Mouse (Mus musculus): Measurements from ENCODE around the gene Unc13d. TPM values are rescaled to one million over a fixed set of nuclear protein-coding genes. Genes with fewer than 3 reads are reported as not detected.
"Not testable (repeated sequence)": the region's sequence is repeated elsewhere in the genome, so short reads cannot be mapped to it uniquely, and the experiment has no call there.

Gene Unc13d
- polyA plus RNA-seq (2014; fragmentation: Nextera tagmentation; extraction: Ambion mirVana): 1.1 and 1.3 TPM in 2 replicates

- DNase-seq (ENCODE audit: low spot score) (no peak), ATAC-seq (ENCODE audit: low FRiP score) (peak; percentile 49; the same call in 1 of the 2 replicates)
- Histone ChIP-seq H3K9me3 (ENCODE audit: control insufficient read depth, low read length) (no peaks in the 10 kb centered on the region), H3K36me3 (ENCODE audit: control insufficient read depth, insufficient read depth, low read length) (0 out of 2 replicates have a peak, but pooled peaks cover 8% of the 10 kb centered on the region), H3K4me3 (ENCODE audit: low read depth, low read length) (peak within 1 kb of the TSS; percentile 30), H3K9ac (ENCODE audit: low read depth, low read length) (peak within 1 kb of the TSS; percentile 57), H3K4me2 (replicated peaks; ENCODE audit: low read depth, low read length) (peak within 1 kb of the TSS; percentile 51), H3K27ac (ENCODE audit: low read depth, low read length) (peak within 1 kb of the TSS; percentile 60), H3K27me3 (ENCODE audit: control insufficient read depth, insufficient read depth, low read length) (no peaks in the 10 kb centered on the region), H3K4me1 (replicated peaks; ENCODE audit: control insufficient read depth, insufficient read depth, low read length) (peaks cover 12% of the 10 kb centered on the region)
- WGBS: 71% methylated on average over 22 of the region's 22 CpGs
Observed at GRCm38 (mm10) chr11:116077446-116078204, at the start of gene Unc13d. Gene Unc13d (minus strand): TSS chr11:116077961.

GRCm38 (mm10) chr11:116126261-116126660, 48.5 kb upstream of the Unc13d start:
- 94% methylated on average over 15 of the region's 15 CpGs for WGBS
- Histone ChIP-seq H3K9me3 (ENCODE audit: control insufficient read depth, low read length) (no peaks in the 10 kb centered on the region), H3K36me3 (ENCODE audit: control insufficient read depth, insufficient read depth, low read length) (no peaks in the 10 kb centered on the region), H3K4me1 (replicated peaks; ENCODE audit: control insufficient read depth, insufficient read depth, low read length) (peaks cover 4% of the 10 kb centered on the region; the same call in 1 of the 2 replicates), H3K27me3 (ENCODE audit: control insufficient read depth, insufficient read depth, low read length) (no peaks in the 10 kb centered on the region), H3K4me2 (replicated peaks; ENCODE audit: low read depth, low read length) (no peak overlapping the region), H3K9ac (ENCODE audit: low read depth, low read length) (no peak overlapping the region), H3K4me3 (ENCODE audit: low read depth, low read length) (no peak overlapping the region), H3K27ac (ENCODE audit: low read depth, low read length) (no peak overlapping the region)
- DNase-seq (ENCODE audit: low spot score): no peak
- no peak for ATAC-seq (ENCODE audit: low FRiP score)

- not testable (repeated sequence) for H3K4me3 ChIP-seq (ENCODE audit: low read depth, low read length); DNase-seq (ENCODE audit: low spot score); H3K9ac ChIP-seq (ENCODE audit: low read depth, low read length); H3K36me3 ChIP-seq (ENCODE audit: control insufficient read depth, insufficient read depth, low read length); H3K9me3 ChIP-seq (ENCODE audit: control insufficient read depth, low read length); H3K27me3 ChIP-seq (ENCODE audit: control insufficient read depth, insufficient read depth, low read length); H3K27ac ChIP-seq (ENCODE audit: low read depth, low read length); ATAC-seq (ENCODE audit: low FRiP score); H3K4me1 ChIP-seq (replicated peaks; ENCODE audit: control insufficient read depth, insufficient read depth, low read length); H3K4me2 ChIP-seq (replicated peaks; ENCODE audit: low read depth, low read length)
- WGBS: 91% methylated on average over 8 of the region's 8 CpGs
Observed at GRCm38 (mm10) chr11:116121731-116122245, 44.0 kb upstream of the Unc13d start.

- Histone ChIP-seq H3K4me2 (replicated peaks; ENCODE audit: low read depth, low read length) (no peak overlapping the region), H3K36me3 (ENCODE audit: control insufficient read depth, insufficient read depth, low read length) (no peaks in the 10 kb centered on the region), H3K4me1 (replicated peaks; ENCODE audit: control insufficient read depth, insufficient read depth, low read length) (no peaks in the 10 kb centered on the region), H3K27me3 (ENCODE audit: control insufficient read depth, insufficient read depth, low read length) (no peaks in the 10 kb centered on the region), H3K4me3 (ENCODE audit: low read depth, low read length) (no peak overlapping the region), H3K9me3 (ENCODE audit: control insufficient read depth, low read length) (no peaks in the 10 kb centered on the region), H3K27ac (ENCODE audit: low read depth, low read length) (no peak overlapping the region), H3K9ac (ENCODE audit: low read depth, low read length) (no peak overlapping the region)
- DNase-seq (ENCODE audit: low spot score) (no peak), ATAC-seq (ENCODE audit: low FRiP score) (no peak)
Observed at GRCm38 (mm10) chr11:116117819-116118218, 40.1 kb upstream of the Unc13d start.

DNA sequence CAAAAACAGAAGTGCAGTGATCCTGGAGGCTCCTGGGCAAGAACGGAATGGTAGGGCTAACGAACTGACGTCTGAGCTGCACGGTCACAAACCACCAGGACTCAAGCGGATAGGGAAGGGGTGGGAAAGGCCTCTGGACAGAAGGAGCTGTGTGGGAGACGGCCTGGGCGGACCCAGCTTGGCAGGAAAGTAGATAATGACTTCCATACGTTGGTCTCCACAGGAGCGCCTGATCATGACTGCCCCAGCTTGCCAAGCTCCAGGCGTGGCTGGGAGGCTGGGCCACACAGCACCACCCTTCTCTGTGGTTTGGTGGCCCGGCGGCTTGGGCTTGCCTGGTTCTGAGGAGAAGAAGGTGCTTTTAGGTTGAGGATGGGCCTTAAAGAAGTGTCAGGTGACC, 39.5 kb upstream of the Unc13d start:
- no peak for ATAC-seq (ENCODE audit: low FRiP score)
- WGBS: 66% methylated on average over 12 of the region's 12 CpGs
- Histone ChIP-seq H3K4me2 (replicated peaks; ENCODE audit: low read depth, low read length) (no peak overlapping the region), H3K4me3 (ENCODE audit: low read depth, low read length) (no peak overlapping the region), H3K27me3 (ENCODE audit: control insufficient read depth, insufficient read depth, low read length) (no peaks in the 10 kb centered on the region), H3K9ac (ENCODE audit: low read depth, low read length) (no peak overlapping the region), H3K36me3 (ENCODE audit: control insufficient read depth, insufficient read depth, low read length) (no peaks in the 10 kb centered on the region), H3K4me1 (replicated peaks; ENCODE audit: control insufficient read depth, insufficient read depth, low read length) (no peaks in the 10 kb centered on the region), H3K9me3 (ENCODE audit: control insufficient read depth, low read length) (no peaks in the 10 kb centered on the region), H3K27ac (ENCODE audit: low read depth, low read length) (no peak overlapping the region)
- no peak for DNase-seq (ENCODE audit: low spot score)

- H3K36me3 ChIP-seq (ENCODE audit: control insufficient read depth, insufficient read depth, low read length): no peaks in the 10 kb centered on the region
- no peak overlapping the region for H3K27ac ChIP-seq (ENCODE audit: low read depth, low read length)
- no peak overlapping the region for H3K4me2 ChIP-seq (replicated peaks; ENCODE audit: low read depth, low read length)
- no peak overlapping the region for H3K9ac ChIP-seq (ENCODE audit: low read depth, low read length)
- peaks cover 1% of the 10 kb centered on the region; the same call in 1 of the 2 replicates for H3K4me1 ChIP-seq (replicated peaks; ENCODE audit: control insufficient read depth, insufficient read depth, low read length)
- H3K27me3 ChIP-seq (ENCODE audit: control insufficient read depth, insufficient read depth, low read length): peaks cover 47% of the 10 kb centered on the region
- no peak for DNase-seq (ENCODE audit: low spot score)
- WGBS: 85% methylated on average over 19 of the region's 19 CpGs
- H3K9me3 ChIP-seq (ENCODE audit: control insufficient read depth, low read length): no peaks in the 10 kb centered on the region
- no peak for ATAC-seq (ENCODE audit: low FRiP score)
- H3K4me3 ChIP-seq (ENCODE audit: low read depth, low read length): no peak overlapping the region
Observed at GRCm38 (mm10) chr11:116111611-116112203, 33.9 kb upstream of the Unc13d start.

GRCm38 (mm10) chr11:116111067-116111466, 33.3 kb upstream of the Unc13d start:
- no peak overlapping the region for H3K4me2 ChIP-seq (replicated peaks; ENCODE audit: low read depth, low read length)
- H3K36me3 ChIP-seq (ENCODE audit: control insufficient read depth, insufficient read depth, low read length): no peaks in the 10 kb centered on the region
- 78% methylated on average over 4 of the region's 4 CpGs for WGBS
- H3K9ac ChIP-seq (ENCODE audit: low read depth, low read length): no peak overlapping the region
- no peak overlapping the region for H3K27ac ChIP-seq (ENCODE audit: low read depth, low read length)
- H3K27me3 ChIP-seq (ENCODE audit: control insufficient read depth, insufficient read depth, low read length): peaks cover 52% of the 10 kb centered on the region
- H3K4me3 ChIP-seq (ENCODE audit: low read depth, low read length): no peak overlapping the region
- H3K4me1 ChIP-seq (replicated peaks; ENCODE audit: control insufficient read depth, insufficient read depth, low read length): peaks cover 8% of the 10 kb centered on the region
- DNase-seq (ENCODE audit: low spot score): no peak
- no peaks in the 10 kb centered on the region for H3K9me3 ChIP-seq (ENCODE audit: control insufficient read depth, low read length)
- ATAC-seq (ENCODE audit: low FRiP score): no peak

GRCm38 (mm10) chr11:116110540-116110939, 32.8 kb upstream of the Unc13d start:
- DNase-seq (ENCODE audit: low spot score) (no peak), ATAC-seq (ENCODE audit: low FRiP score) (no peak)
- Histone ChIP-seq H3K27ac (ENCODE audit: low read depth, low read length) (no peak overlapping the region), H3K4me2 (replicated peaks; ENCODE audit: low read depth, low read length) (peak overlapping the region; percentile 25; the same call in 1 of the 2 replicates), H3K36me3 (ENCODE audit: control insufficient read depth, insufficient read depth, low read length) (no peaks in the 10 kb centered on the region), H3K9ac (ENCODE audit: low read depth, low read length) (no peak overlapping the region), H3K9me3 (ENCODE audit: control insufficient read depth, low read length) (no peaks in the 10 kb centered on the region), H3K4me1 (replicated peaks; ENCODE audit: control insufficient read depth, insufficient read depth, low read length) (peaks cover 8% of the 10 kb centered on the region), H3K4me3 (ENCODE audit: low read depth, low read length) (peak overlapping the region; percentile 21), H3K27me3 (ENCODE audit: control insufficient read depth, insufficient read depth, low read length) (peaks cover 54% of the 10 kb centered on the region)
- WGBS: 38% methylated on average over 10 of the region's 10 CpGs

Data from hindbrain, embryonic 11.5 days (tissue).